Mouse (Mus musculus) neural tube, embryonic 13.5 days (tissue): ENCODE measurements around the gene A630001G21Rik. TPM values are rescaled to one million over a fixed set of nuclear protein-coding genes. Genes with fewer than 3 reads are reported as not detected.

ENCODE experiments used
- ATAC-seq: fragments of 200-750 bp; cut with Nextera tagmentation; 2 replicates; pipeline ENCODE4 v1.8.0; 2017; ENCODE audit warnings: low read depth, mild to moderate bottlenecking, moderate TSS enrichment, moderate library complexity
- H3K27ac ChIP-seq: fragments of 300-500 bp; sonication (generic); replicated peaks from 2 replicates; pipeline ENCODE4 v1.5.1; 2015; ENCODE audit warnings: moderate library complexity, mild to moderate bottlenecking, inconsistent platforms
- H3K27me3 ChIP-seq: fragments of 300-500 bp; sonication (generic); 2 replicates; pipeline ENCODE4 v1.6.1; 2015; ENCODE audit warnings: mild to moderate bottlenecking, inconsistent platforms
- H3K36me3 ChIP-seq: fragments of 300-500 bp; sonication (generic); 2 replicates; pipeline ENCODE4 v1.6.1; 2015; ENCODE audit warnings: mild to moderate bottlenecking, inconsistent platforms
- H3K4me1 ChIP-seq: fragments of 300-500 bp; sonication (generic); replicated peaks from 2 replicates; pipeline ENCODE4 v1.6.1; 2015; ENCODE audit warnings: inconsistent platforms
- H3K4me2 ChIP-seq: fragments of 300-500 bp; sonication (generic); 2 replicates; pipeline ENCODE4 v1.6.1; 2015; ENCODE audit warnings: inconsistent platforms, mild to moderate bottlenecking, moderate library complexity
- H3K4me3 ChIP-seq: fragments of 300-500 bp; sonication (generic); 2 replicates; pipeline ENCODE4 v1.5.1; 2015; ENCODE audit warnings: mild to moderate bottlenecking, inconsistent platforms
- H3K9ac ChIP-seq: fragments of 300-500 bp; sonication (generic); 2 replicates; pipeline ENCODE4 v1.6.1; 2015; ENCODE audit warnings: moderate library complexity, mild to moderate bottlenecking, inconsistent platforms
- H3K9me3 ChIP-seq: fragments of 300-500 bp; sonication (generic); 2 replicates; pipeline ENCODE4 v1.6.1; 2016; ENCODE audit warnings: inconsistent platforms
- WGBS: fragments of 180-500 bp; shearing (Covaris S2); methylation state at CpG from one replicate; pipeline ENCODE4 v1.1.7; 2015; 5-methylcytosine and 5-hydroxymethylcytosine counted together
- microRNA-seq: library from miRNA; unstranded; fragments of <30 nt; microRNA quantifications from one replicate; pipeline ENCODE4, GENCODE M21; 2016
- polyA plus RNA-seq: library from polyadenylated mRNA; unstranded; fragments of >200 nt; fragmentation: Nextera tagmentation; extraction: Ambion mirVana; gene quantifications from 2 replicates; pipeline ENCODE4 v1.2.1, GENCODE M21; 2015

Gene A630001G21Rik
- polyA plus RNA-seq, 1 experiment from 2014 or later = 0.46 TPM

- H3K27me3 ChIP-seq = no peaks in the 10 kb centered on the region
- ATAC-seq = no peak
- no peaks in the 10 kb centered on the region for H3K36me3 ChIP-seq
- no peaks in the 10 kb centered on the region for H3K4me1 ChIP-seq
- no peak overlapping the region for H3K27ac ChIP-seq
- H3K9ac ChIP-seq = no peak overlapping the region
- no peaks in the 10 kb centered on the region for H3K9me3 ChIP-seq
- no peak overlapping the region for H3K4me2 ChIP-seq
- WGBS = 75% methylated on average over 3 of the region's 3 CpGs
- H3K4me3 ChIP-seq = no peak overlapping the region
Measured at GRCm38 (mm10) chr1:85690544-85690943, 87.9 kb downstream of the A630001G21Rik start.

- ATAC-seq = no peak
- 78% methylated on average over 5 of the region's 5 CpGs for WGBS
- no peak overlapping the region for H3K4me2 ChIP-seq
- H3K27ac ChIP-seq = no peak overlapping the region
- H3K27me3 ChIP-seq = no peaks in the 10 kb centered on the region
- no peaks in the 10 kb centered on the region for H3K9me3 ChIP-seq
- H3K4me3 ChIP-seq = no peak overlapping the region
- no peak overlapping the region for H3K9ac ChIP-seq
- no peaks in the 10 kb centered on the region for H3K36me3 ChIP-seq
- no peaks in the 10 kb centered on the region for H3K4me1 ChIP-seq
Measured at GRCm38 (mm10) chr1:85687346-85687745, 91.1 kb downstream of the A630001G21Rik start.

GRCm38 (mm10) chr1:85686666-85687065 is 91.8 kb downstream of the A630001G21Rik start:
- H3K27me3 ChIP-seq = no peaks in the 10 kb centered on the region
- H3K9ac ChIP-seq = no peak overlapping the region
- no peak for ATAC-seq
- WGBS = 77% methylated on average over 5 of the region's 5 CpGs
- no peak overlapping the region for H3K4me2 ChIP-seq
- no peak overlapping the region for H3K27ac ChIP-seq
- no peaks in the 10 kb centered on the region for H3K4me1 ChIP-seq
- H3K4me3 ChIP-seq = no peak overlapping the region
- H3K9me3 ChIP-seq = no peaks in the 10 kb centered on the region
- H3K36me3 ChIP-seq = no peaks in the 10 kb centered on the region

GRCm38 (mm10) chr1:85680226-85680625 is 98.2 kb downstream of the A630001G21Rik start:
- Histone ChIP-seq H3K27me3 (no peaks in the 10 kb centered on the region), H3K4me1 (no peaks in the 10 kb centered on the region), H3K36me3 (no peaks in the 10 kb centered on the region), H3K4me3 (no peak overlapping the region), H3K9me3 (no peaks in the 10 kb centered on the region), H3K4me2 (no peak overlapping the region), H3K9ac (no peak overlapping the region), H3K27ac (no peak overlapping the region)
- WGBS = 72% methylated on average over 4 of the region's 4 CpGs
- no peak for ATAC-seq

Small RNAs within 50 kb of the gene (microRNA-seq; reads per million reads assigned to microRNA genes)
- gene Gm25472 (not detected), gene Mir8096 (not detected)

Other genes with a start within 250 kb of the A630001G21Rik start
- gene G530012D18Rik, start 203.0 kb downstream of the A630001G21Rik start, polyA plus RNA-seq = not detected in 2 replicates
- gene Sp110, start 179.8 kb downstream of the A630001G21Rik start, polyA plus RNA-seq = 0.81 and 0.84 TPM in 2 replicates
- 0.43 and 0.47 TPM in 2 replicates for gene Sp140, start 178.3 kb downstream of the A630001G21Rik start, polyA plus RNA-seq
- 0.46 and 1.2 TPM in 2 replicates for gene Sp100, start 128.7 kb downstream of the A630001G21Rik start, polyA plus RNA-seq
- 53.9 and 56.4 TPM in 2 replicates for gene Cab39, start 14.8 kb upstream of the A630001G21Rik start, polyA plus RNA-seq
- 148 and 155 TPM in 2 replicates for gene Itm2c, start 115.6 kb upstream of the A630001G21Rik start, polyA plus RNA-seq
- 2.7 and 3.5 TPM in 2 replicates for gene 4933407L21Rik, start 149.8 kb upstream of the A630001G21Rik start, polyA plus RNA-seq
- gene Gpr55, start 182.4 kb upstream of the A630001G21Rik start, polyA plus RNA-seq = 0.12 TPM in 1 of 2 replicates, not detected in the other
- not detected in 2 replicates for gene Spata3, start 238.2 kb upstream of the A630001G21Rik start, polyA plus RNA-seq